Mouse (Mus musculus) testis, adult 10 weeks (tissue): ENCODE results near the gene Olfr132. TPM values are rescaled to one million over a fixed set of nuclear protein-coding genes. Genes with fewer than 3 reads are reported as not detected.

Experiments used
- polyA plus RNA-seq: library from polyadenylated mRNA; stranded (reverse); fragments of 350-450 nt; fragmentation: Illumina TruSeq; extraction: RNeasy Lipid Tissue Mini Kit (QIAGEN cat#74804); gene quantifications from one replicate; pipeline ENCODE4 v1.2.3, GENCODE M21; 2014; ENCODE audit warnings: low read depth, low replicate concordance

The Olfr132 gene
- polyA plus RNA-seq = not detected

DNA sequence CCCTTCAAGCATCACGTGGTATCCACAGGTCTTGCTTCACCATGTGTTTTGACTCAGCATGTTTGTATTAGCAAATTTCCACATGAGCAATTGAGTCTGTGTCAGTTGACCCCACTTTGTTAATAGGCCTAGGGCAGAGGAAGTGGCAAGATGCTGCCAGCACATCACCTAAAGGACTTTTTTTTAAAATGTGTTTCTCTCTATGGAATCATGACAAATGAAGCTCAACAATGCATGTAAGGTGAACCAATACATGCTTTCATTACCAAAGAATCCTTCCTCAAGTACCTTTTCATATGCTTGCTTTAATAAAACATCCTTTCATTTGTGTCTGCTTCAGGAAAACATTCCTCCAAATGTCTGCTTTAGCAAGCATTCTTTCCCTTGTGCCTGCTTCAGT is at the start of gene Olfr132:
TSS of gene Olfr132 (minus strand) at position 101 of the 400 bp plus-strand sequence.

DNA sequence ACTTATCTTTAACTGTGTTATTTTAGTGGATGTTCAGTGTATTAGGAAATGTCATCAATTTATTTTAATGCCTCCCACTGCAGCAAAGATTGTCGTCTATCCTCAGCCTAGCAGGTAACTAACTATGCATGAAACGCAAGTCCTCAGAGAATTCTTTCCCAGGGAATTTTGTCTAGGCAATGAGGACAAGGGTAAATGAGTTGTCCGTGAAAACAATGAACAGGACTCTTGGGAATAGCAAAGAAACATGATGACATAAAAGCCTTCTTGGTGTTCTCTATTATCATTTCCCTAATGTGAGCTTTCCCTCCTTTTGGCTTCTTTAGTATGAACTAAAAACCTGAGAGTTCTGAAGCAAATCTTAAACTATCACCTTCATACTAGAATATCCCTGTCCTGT is 36.8 kb upstream of the Olfr132 start, which contains the start of gene Olfr134:
TSS of gene Olfr134 (plus strand) at position 301 of the 400 bp plus-strand sequence.

DNA sequence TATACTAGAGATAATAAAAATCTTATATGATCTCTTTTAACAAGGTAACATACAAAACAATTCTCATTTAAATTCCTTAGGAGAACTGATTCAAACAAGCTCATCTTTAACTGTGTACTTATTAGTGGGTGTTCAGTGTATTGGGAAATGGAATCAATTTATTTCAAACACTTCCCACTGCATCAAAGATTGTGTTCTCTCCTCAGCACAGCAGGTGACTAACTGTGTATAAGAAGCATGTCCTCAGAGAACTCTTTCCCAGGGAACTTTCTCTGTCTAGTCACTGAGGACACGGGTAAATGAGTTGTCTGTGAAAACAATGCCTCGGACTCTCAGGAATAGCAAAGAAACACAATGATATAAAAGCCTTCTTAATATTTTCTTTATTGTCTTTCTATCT is 10.7 kb upstream of the Olfr132 start, which contains the start of gene Olfr133:
TSS of gene Olfr133 (plus strand) at position 301 of the 400 bp plus-strand sequence.

DNA sequence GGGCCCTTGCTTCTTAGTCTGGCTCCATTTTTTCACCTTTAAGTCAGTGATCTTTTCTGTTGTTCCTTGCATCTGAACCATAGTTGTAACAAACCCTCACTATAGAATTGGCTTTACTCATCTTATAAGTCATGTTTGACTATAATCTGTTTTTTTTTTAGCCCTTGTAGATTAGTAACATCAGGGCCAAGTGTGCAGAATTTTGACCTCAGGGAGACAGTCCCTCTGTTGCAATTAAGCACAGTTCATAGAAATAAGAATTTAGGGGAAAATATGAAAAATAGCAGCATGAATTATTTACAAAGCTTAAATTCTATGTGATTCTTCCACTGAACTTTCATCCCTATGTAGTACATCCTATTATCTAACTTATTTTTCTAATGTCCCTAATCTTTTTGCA is 45.7 kb downstream of the Olfr132 start, which contains the start of gene Olfr131:
TSS of gene Olfr131 (minus strand) at position 101 of the 400 bp plus-strand sequence.

Other genes starting within 250 kb of the Olfr132 start
- 3.0 TPM for gene Olfr127, start 234.1 kb downstream of the Olfr132 start, polyA plus RNA-seq
- gene Olfr128, start 214.0 kb downstream of the Olfr132 start, polyA plus RNA-seq = 7.1 TPM
- 1.4 TPM for gene Olfr761, start 181.4 kb downstream of the Olfr132 start, polyA plus RNA-seq
- gene Olfr129, start 74.4 kb downstream of the Olfr132 start, polyA plus RNA-seq = not detected
- not detected for gene Olfr130, start 70.6 kb downstream of the Olfr132 start, polyA plus RNA-seq
- gene Olfr131, start 45.8 kb downstream of the Olfr132 start, polyA plus RNA-seq = not detected
- gene Olfr133, start 10.8 kb upstream of the Olfr132 start, polyA plus RNA-seq = not detected
- gene Olfr134, start 36.9 kb upstream of the Olfr132 start, polyA plus RNA-seq = not detected
- gene Olfr135, start 69.8 kb upstream of the Olfr132 start, polyA plus RNA-seq = not detected
- gene Olfr138, start 126.5 kb upstream of the Olfr132 start, polyA plus RNA-seq = not detected
- not detected for gene Olfr137, start 173.0 kb upstream of the Olfr132 start, polyA plus RNA-seq
- not detected for gene Olfr136, start 195.3 kb upstream of the Olfr132 start, polyA plus RNA-seq